Mouse (Mus musculus) megakaryocyte-erythroid progenitor cell, adult 5 weeks (primary cell): ENCODE measurements around the gene Tmem223. TPM values are rescaled to one million over a fixed set of nuclear protein-coding genes. Genes with fewer than 3 reads are reported as not detected.

ENCODE experiments used
- polyA plus RNA-seq: library from polyadenylated mRNA; stranded (reverse); fragments of >175 nt; gene quantifications from 2 replicates; pipeline ENCODE4 v1.2.3, GENCODE M21; 2012

Gene Tmem223
- polyA plus RNA-seq, 1 experiment = 63.4 TPM

Other genes with a start within 250 kb of the Tmem223 start
- gene Slc22a8, start 179.7 kb upstream of the Tmem223 start, polyA plus RNA-seq = 0.02 TPM in 1 of 2 replicates, not detected in the other
- not detected in 2 replicates for gene Slc22a6, start 153.0 kb upstream of the Tmem223 start, polyA plus RNA-seq
- gene Chrm1, start 107.2 kb upstream of the Tmem223 start, polyA plus RNA-seq = 0.06 and 0.22 TPM in 2 replicates
- 116 and 163 TPM in 2 replicates for gene Slc3a2, start 47.6 kb upstream of the Tmem223 start, polyA plus RNA-seq
- 37.5 and 45.6 TPM in 2 replicates for gene Wdr74, start 35.2 kb upstream of the Tmem223 start, polyA plus RNA-seq
- gene 1700092M07Rik, start 30.3 kb upstream of the Tmem223 start, polyA plus RNA-seq = 1.1 and 2.8 TPM in 2 replicates
- 24.2 and 27.7 TPM in 2 replicates for gene Stx5a, start 29.6 kb upstream of the Tmem223 start, polyA plus RNA-seq
- 37.5 and 54.2 TPM in 2 replicates for gene Nxf1, start 13.9 kb upstream of the Tmem223 start, polyA plus RNA-seq
- 61.1 and 78.1 TPM in 2 replicates for gene Tmem179b, start 3.5 kb downstream of the Tmem223 start, polyA plus RNA-seq
- 35.3 and 40.4 TPM in 2 replicates for gene Taf6l, start 15.4 kb downstream of the Tmem223 start, polyA plus RNA-seq
- 5.0 and 6.5 TPM in 2 replicates for gene Polr2g, start 27.6 kb downstream of the Tmem223 start, polyA plus RNA-seq
- 0.30 and 0.85 TPM in 2 replicates for gene Zbtb3, start 31.6 kb downstream of the Tmem223 start, polyA plus RNA-seq
- gene Ttc9c, start 48.3 kb downstream of the Tmem223 start, polyA plus RNA-seq = 2.8 and 3.5 TPM in 2 replicates
- gene Hnrnpul2, start 49.0 kb downstream of the Tmem223 start, polyA plus RNA-seq = 136 and 204 TPM in 2 replicates
- 141 and 155 TPM in 2 replicates for gene AC129217.1, start 58.8 kb downstream of the Tmem223 start, polyA plus RNA-seq
- 91.7 and 97.7 TPM in 2 replicates for gene Bscl2, start 66.5 kb downstream of the Tmem223 start, polyA plus RNA-seq
- not detected in 2 replicates for gene Gng3, start 68.2 kb downstream of the Tmem223 start, polyA plus RNA-seq
- 0.07 and 0.34 TPM in 2 replicates for gene Lrrn4cl, start 79.8 kb downstream of the Tmem223 start, polyA plus RNA-seq
- 176 and 267 TPM in 2 replicates for gene Ubxn1, start 100.5 kb downstream of the Tmem223 start, polyA plus RNA-seq
- 60.4 and 63.7 TPM in 2 replicates for gene Uqcc3, start 109.9 kb downstream of the Tmem223 start, polyA plus RNA-seq
- gene Lbhd1, start 112.7 kb downstream of the Tmem223 start, polyA plus RNA-seq = 0.47 and 0.98 TPM in 2 replicates
- gene Gm49403, start 112.9 kb downstream of the Tmem223 start, polyA plus RNA-seq = not detected in 2 replicates
- 68.5 and 78.3 TPM in 2 replicates for gene 1810009A15Rik, start 117.9 kb downstream of the Tmem223 start, polyA plus RNA-seq
- 10.1 and 13.2 TPM in 2 replicates for gene Gm49416, start 117.9 kb downstream of the Tmem223 start, polyA plus RNA-seq
- gene Ints5, start 122.0 kb downstream of the Tmem223 start, polyA plus RNA-seq = 32.4 and 39.0 TPM in 2 replicates
- gene Ganab, start 127.1 kb downstream of the Tmem223 start, polyA plus RNA-seq = 52.6 and 60.1 TPM in 2 replicates
- 129 and 153 TPM in 2 replicates for gene B3gat3, start 149.4 kb downstream of the Tmem223 start, polyA plus RNA-seq
- gene Rom1, start 158.4 kb downstream of the Tmem223 start, polyA plus RNA-seq = 8.8 and 9.0 TPM in 2 replicates
- 76.3 and 82.6 TPM in 2 replicates for gene Eml3, start 158.6 kb downstream of the Tmem223 start, polyA plus RNA-seq
- gene Mta2, start 170.9 kb downstream of the Tmem223 start, polyA plus RNA-seq = 58.4 and 74.1 TPM in 2 replicates
- 28.2 and 29.0 TPM in 2 replicates for gene Tut1, start 182.9 kb downstream of the Tmem223 start, polyA plus RNA-seq
- 124 and 163 TPM in 2 replicates for gene Eef1g, start 196.0 kb downstream of the Tmem223 start, polyA plus RNA-seq
- gene Ahnak, start 218.3 kb downstream of the Tmem223 start, polyA plus RNA-seq = 19.1 and 29.1 TPM in 2 replicates